Mouse (Mus musculus) brain, embryonic 14.5 days (tissue): ENCODE data around the gene Afdn.

ENCODE experiments used
- CTCF ChIP-seq: fragments of 200-500 bp; IDR thresholded peaks from 2 replicates; pipeline ENCODE4 v1.5.1; 2012; ENCODE audit warnings: inconsistent platforms, mild to moderate bottlenecking, moderate library complexity, borderline replicate concordance; ENCODE audit not compliant: insufficient read depth, insufficient read length; ENCODE audit errors: extremely low read depth
- POLR2A ChIP-seq: fragments of 200-500 bp; IDR thresholded peaks from 2 replicates; pipeline ENCODE4 v1.6.1; 2012; ENCODE audit warnings: mild to moderate bottlenecking, inconsistent platforms, borderline replicate concordance; ENCODE audit not compliant: poor library complexity, insufficient read depth, insufficient read length, severe bottlenecking; ENCODE audit errors: extremely low read depth

DNA sequence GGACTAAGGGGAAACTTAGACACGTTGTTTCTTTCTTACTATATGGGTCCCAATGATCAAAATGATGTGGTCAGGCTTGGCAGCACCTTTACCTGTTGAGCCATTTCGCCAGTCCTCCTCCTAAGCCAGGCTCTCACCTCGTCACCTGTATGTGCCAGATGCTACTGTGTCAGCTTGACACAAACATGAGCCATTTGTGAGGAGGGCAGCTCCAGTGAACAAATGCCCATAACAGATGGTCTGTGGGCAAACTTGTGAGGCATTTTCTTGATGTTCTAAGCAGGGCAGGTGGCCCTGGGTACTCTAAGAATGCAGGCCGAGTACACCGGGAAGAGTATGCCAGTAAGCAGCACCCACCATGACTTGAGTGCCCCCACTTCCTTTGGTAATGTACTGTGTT, 21.6 kb downstream of the Afdn start:
- no peak for TF ChIP-seq POLR2A
- no peak for TF ChIP-seq CTCF
